Mouse (Mus musculus): ENCODE results near the gene Gm9817.

Gene Gm9817

DNA sequence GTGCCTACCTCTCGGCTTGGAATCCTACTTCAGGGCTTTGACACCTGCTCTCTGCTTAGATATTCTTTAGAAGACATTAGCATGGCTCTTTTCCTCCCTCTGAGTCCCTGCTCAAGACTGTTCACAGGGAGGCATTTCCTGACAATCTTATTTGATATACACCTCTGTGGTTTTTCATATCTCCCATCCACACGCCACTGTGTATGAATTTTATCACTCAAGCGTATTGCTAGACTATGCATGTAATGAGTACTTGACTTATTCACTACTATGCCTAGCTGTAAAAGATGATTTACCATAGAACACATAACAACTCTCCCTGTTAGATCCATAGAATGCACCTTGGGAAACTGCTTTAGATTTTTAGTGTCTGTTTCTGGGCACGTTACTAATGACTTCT is 14.3 kb downstream of the Gm9817 start:
- DNase-seq (ENCODE audit: low read depth): no peak

DNA sequence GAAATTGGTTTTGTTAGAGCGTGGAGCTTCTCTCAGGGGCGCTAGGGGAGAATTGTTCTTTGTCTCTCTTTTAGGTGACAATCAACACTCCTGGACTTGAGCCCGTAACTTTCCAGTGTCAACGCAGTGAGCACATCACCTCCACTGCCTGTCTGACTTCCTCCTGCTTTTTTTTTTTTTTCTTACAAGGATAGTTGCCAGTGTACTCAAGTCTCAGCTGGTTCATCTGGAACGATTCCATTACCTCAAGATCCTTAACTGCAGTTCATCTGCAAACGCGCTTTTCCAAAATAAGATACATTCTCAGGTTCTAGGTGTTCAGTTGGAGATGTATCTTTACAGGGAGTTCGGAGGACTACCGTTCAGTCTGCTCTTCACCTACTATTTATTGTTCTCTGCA is 16.5 kb downstream of the Gm9817 start:
- no peak for DNase-seq (ENCODE audit: low read depth)

DNA sequence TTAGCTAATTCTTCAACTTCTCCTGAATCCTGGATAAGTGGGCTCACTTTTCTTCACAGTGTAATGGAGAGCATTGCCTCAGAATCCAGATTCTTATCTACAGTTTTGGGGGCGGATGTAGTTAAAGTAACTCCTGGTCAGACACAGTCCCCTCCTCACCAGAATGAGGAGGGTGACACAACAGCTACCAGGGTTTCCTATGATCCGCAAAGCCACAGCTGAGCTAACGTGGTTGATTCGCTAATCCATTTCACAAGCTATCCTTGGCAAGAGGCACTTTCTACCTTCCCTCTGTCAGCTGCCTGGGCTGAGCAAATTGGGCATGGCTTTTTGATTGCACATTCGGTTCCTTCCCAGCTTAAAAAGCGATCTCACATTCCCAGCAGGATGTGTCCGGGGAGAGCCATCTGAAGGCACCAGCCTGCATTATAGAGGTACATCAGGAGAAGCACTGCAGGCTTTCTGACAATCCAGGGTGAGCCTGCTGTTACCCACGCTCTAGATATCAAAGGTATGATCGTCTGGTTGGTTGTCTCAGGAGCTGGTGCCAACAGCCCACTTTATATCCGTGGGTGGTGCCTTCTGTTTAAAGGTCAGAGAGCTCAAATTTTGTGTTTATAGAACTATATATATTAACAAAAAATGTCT is 21.2 kb downstream of the Gm9817 start:
- peak; percentile 73 for DNase-seq (ENCODE audit: low read depth)

DNA sequence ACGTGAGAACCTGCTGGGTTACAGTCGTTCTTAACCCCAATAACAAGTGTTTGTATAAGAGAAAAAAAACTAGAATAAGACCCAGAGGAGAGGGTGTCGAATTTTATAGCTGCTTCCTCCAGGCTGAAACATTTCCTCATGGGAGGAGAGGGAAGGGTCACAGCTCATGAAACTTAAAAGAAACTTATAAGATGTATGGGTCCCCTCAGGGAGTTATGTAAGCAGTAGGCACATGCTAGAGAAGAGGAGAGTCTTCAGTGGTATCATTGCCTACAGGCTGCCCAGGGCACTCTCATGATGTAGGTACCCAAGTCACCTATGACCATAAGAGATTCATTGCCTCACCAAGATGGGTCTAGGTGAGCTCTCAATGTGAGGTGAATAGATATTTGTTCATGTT is 28.0 kb downstream of the Gm9817 start:
- DNase-seq (ENCODE audit: low read depth): no peak

DNA sequence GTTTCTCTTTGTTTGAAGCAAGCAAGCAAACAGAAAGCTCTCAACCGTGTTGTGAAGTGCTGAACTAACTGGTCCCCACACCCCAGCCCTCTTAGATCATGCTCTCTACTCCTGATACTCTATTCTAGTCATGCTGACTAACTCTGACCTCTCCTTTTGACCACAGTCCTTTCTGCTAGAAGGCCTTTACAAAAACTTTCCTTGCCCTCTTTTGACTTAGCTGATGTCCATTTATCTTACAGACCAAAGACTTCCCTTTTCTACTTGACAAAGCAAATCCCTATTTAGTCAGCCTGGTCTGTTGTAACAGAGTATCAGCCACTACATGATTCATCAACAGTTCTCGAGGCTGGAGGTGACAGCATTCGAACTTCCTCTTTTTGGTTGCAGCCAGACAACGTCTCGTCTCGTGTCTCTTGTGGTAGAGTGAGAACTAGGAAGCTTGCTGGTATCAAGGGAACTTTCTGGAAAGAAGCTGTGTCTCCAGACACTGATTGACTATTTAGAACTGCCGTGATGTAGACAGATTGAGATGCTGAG is 30.4 kb downstream of the Gm9817 start:
- peak; percentile 99 for DNase-seq (ENCODE audit: low read depth)

DNA sequence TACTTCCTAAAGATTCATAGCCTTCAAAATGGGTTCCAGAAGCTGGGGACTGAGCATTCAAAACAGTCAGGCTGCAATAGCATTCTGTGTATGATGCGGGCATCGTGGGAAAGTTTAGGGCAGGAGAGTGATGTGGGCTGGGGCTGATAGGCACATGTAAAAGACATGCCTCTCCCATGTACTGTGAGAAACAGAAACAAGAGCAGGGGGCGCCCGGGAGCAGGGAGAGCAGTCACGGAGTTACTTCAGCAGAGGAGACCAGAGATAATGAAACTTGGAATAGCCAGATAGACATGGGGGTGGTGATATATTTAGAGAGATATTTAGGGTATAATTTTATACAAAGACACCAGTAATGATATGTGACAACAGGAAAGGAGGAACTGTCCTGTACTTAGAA is 39.9 kb downstream of the Gm9817 start:
- no peak for DNase-seq (ENCODE audit: low read depth)

DNA sequence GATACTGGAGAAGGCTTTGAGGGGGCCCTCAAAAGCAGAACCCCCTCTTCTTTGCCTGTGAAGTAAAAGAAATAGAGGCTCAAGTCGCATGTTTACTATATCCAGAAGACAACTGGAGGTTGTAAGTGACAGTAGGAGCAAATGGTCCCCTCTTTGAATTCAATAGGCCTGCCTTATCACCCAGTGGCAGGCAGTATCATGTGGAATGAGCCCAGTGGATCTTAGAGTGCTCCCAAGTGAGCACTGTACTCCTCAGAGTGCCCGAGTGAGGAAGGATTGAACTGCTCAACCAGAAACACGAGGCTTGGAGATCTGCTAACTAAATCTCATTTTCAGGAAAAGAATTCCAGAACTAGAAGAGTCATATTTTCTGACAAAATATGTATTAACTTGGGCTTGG is 40.3 kb downstream of the Gm9817 start:
- no peak for DNase-seq (ENCODE audit: low read depth)

Data from 416B (cell line).